Mouse (Mus musculus) CH12.LX (cell line): ENCODE measurements at regions not wholly inside any gene's neighbourhood (a gene's known extent, or its start where the extent isn't known, plus 50 kb on each side); places are given as distances from the start of the nearest gene placed in this dataset.

Experiments used
- DNase-seq: peaks from one replicate; pipeline ENCODE4 v3.0.0-alpha.2; 2013; ENCODE audit errors: extremely low read depth
- H3K27ac ChIP-seq: 2 replicates; pipeline ENCODE4 v1.5.1; 2012; ENCODE audit warnings: low read depth, mild to moderate bottlenecking, control low read depth, moderate library complexity; ENCODE audit not compliant: insufficient read depth
- H3K27me3 ChIP-seq: replicated peaks from 2 replicates; pipeline ENCODE3; 2012; ENCODE audit warnings: inconsistent platforms
- H3K36me3 ChIP-seq, 2 experiments: replicated peaks in 1 of 2; 2 replicates each; pipeline versions ENCODE3 to v1.6.1; 2012; ENCODE audit warnings: inconsistent platforms in 1 of 2, low read length in 1 of 2, mild to moderate bottlenecking in 1 of 2, mixed read lengths in 1 of 2, moderate library complexity in 1 of 2; ENCODE audit not compliant: control insufficient read depth in 1 of 2, insufficient read depth in 1 of 2
- H3K4me1 ChIP-seq, 2 experiments: 2 replicates each; pipeline ENCODE4 v1.6.1; 2012; ENCODE audit warnings: inconsistent platforms in 1 of 2, moderate library complexity in 1 of 2; ENCODE audit not compliant: insufficient read depth in 2 of 2, control insufficient read depth in 1 of 2
- H3K4me2 ChIP-seq: 2 replicates; pipeline ENCODE4 v1.6.1; 2012; ENCODE audit warnings: low read depth, mild to moderate bottlenecking, control low read depth; ENCODE audit not compliant: poor library complexity, insufficient read depth, severe bottlenecking
- H3K4me3 ChIP-seq, 3 experiments: fragments of 150-350 bp in 1 of 3; sonication (generic) in 1 of 3; replicated peaks in 1 of 3; 2 replicates each; pipeline versions ENCODE3 to v1.5.1; 2011 to 2012; ENCODE audit warnings: low read depth in 2 of 3, low read length in 2 of 3, mild to moderate bottlenecking in 2 of 3, moderate library complexity in 2 of 3, control low read depth in 1 of 3, improper control_type of control experiment in 1 of 3, inconsistent platforms in 1 of 3, mixed read lengths in 1 of 3; ENCODE audit not compliant: poor library complexity in 1 of 3
- H3K79me2 ChIP-seq: replicated peaks from 2 replicates; pipeline ENCODE4 v1.6.1; 2012; ENCODE audit warnings: mild to moderate bottlenecking, moderate library complexity; ENCODE audit not compliant: control insufficient read depth, poor library complexity, insufficient read depth, severe bottlenecking; ENCODE audit errors: extremely low read depth
- H3K9ac ChIP-seq: 2 replicates; pipeline ENCODE4 v1.6.1; 2012; ENCODE audit warnings: low read depth, mild to moderate bottlenecking, control low read depth, moderate library complexity; ENCODE audit not compliant: insufficient read depth
- H3K9me3 ChIP-seq: replicated peaks from 2 replicates; pipeline ENCODE3; 2012; ENCODE audit warnings: low read length, inconsistent platforms, mixed read lengths
- CHD1 ChIP-seq: IDR thresholded peaks from 2 replicates; pipeline ENCODE4 v1.6.1; 2012; ENCODE audit warnings: low read depth, low read length, improper control_type of control experiment, inconsistent platforms
- E2F4 ChIP-seq: IDR thresholded peaks from 2 replicates; pipeline ENCODE4 v1.6.1; 2011; ENCODE audit warnings: low read depth, low read length, improper control_type of control experiment; ENCODE audit not compliant: insufficient replicate concordance
- EP300 ChIP-seq: IDR thresholded peaks from 2 replicates; pipeline ENCODE4 v1.6.1; 2011; ENCODE audit warnings: low read length, improper control_type of control experiment
- ETS1 ChIP-seq: conservative IDR thresholded peaks from 2 replicates; pipeline ENCODE4 v1.6.1; 2012; ENCODE audit warnings: low read depth, mild to moderate bottlenecking, inconsistent platforms, low read length, improper control_type of control experiment, moderate library complexity
- HCFC1 ChIP-seq: IDR thresholded peaks from 2 replicates; pipeline ENCODE4 v1.6.1; 2012; ENCODE audit warnings: low read depth, mild to moderate bottlenecking, inconsistent platforms, low read length, improper control_type of control experiment
- IRF4 ChIP-seq: IDR thresholded peaks from 2 replicates; pipeline ENCODE4 v1.6.1; 2014; ENCODE audit warnings: low read depth, mild to moderate bottlenecking, inconsistent platforms, low read length, improper control_type of control experiment
- JUN ChIP-seq: IDR thresholded peaks from 2 replicates; pipeline ENCODE4 v1.6.1; 2011; ENCODE audit warnings: low read depth, mild to moderate bottlenecking, low read length, improper control_type of control experiment, moderate library complexity; ENCODE audit not compliant: insufficient read depth
- JUND ChIP-seq: conservative IDR thresholded peaks from 2 replicates; pipeline ENCODE4 v1.6.1; 2011; ENCODE audit warnings: low read depth, low read length, improper control_type of control experiment
- MAFK ChIP-seq: IDR thresholded peaks from 2 replicates; pipeline ENCODE4 v1.6.1; 2011; ENCODE audit warnings: low read length, improper control_type of control experiment; ENCODE audit not compliant: insufficient replicate concordance
- MXI1 ChIP-seq: IDR thresholded peaks from 2 replicates; pipeline ENCODE4 v1.6.1; 2011; ENCODE audit warnings: mild to moderate bottlenecking, low read depth, low read length, improper control_type of control experiment
- MYC ChIP-seq: IDR thresholded peaks from 2 replicates; pipeline ENCODE4 v1.6.1; 2011; ENCODE audit warnings: low read depth, mild to moderate bottlenecking, improper control_type of control experiment, low read length
- NELFE ChIP-seq: IDR thresholded peaks from 2 replicates; pipeline ENCODE4 v1.6.1; 2011; ENCODE audit warnings: low read depth, low read length, improper control_type of control experiment
- PAX5 ChIP-seq: IDR thresholded peaks from 2 replicates; pipeline ENCODE4 v1.6.1; 2012; ENCODE audit warnings: low read length, inconsistent platforms, mixed read lengths
- POLR2A ChIP-seq: IDR thresholded peaks from 2 replicates; pipeline ENCODE4 v1.6.1; 2011; ENCODE audit warnings: low read depth, mild to moderate bottlenecking, improper control_type of control experiment, low read length
- RCOR1 ChIP-seq: conservative IDR thresholded peaks from 2 replicates; pipeline ENCODE4 v1.6.1; 2012; ENCODE audit warnings: low read depth, mild to moderate bottlenecking, inconsistent platforms, low read length, improper control_type of control experiment
- SIN3A ChIP-seq: IDR thresholded peaks from 2 replicates; pipeline ENCODE4 v1.6.1; 2012; ENCODE audit warnings: low read length, improper control_type of control experiment, inconsistent platforms
- SMC3 ChIP-seq: IDR thresholded peaks from 2 replicates; pipeline ENCODE4 v1.6.1; 2011; ENCODE audit warnings: low read depth, low read length, improper control_type of control experiment
- USF2 ChIP-seq: conservative IDR thresholded peaks from 2 replicates; pipeline ENCODE4 v1.6.1; 2011; ENCODE audit warnings: low read depth, low read length, improper control_type of control experiment
- dilution Hi-C: fragments of 300-500 bp; cut with MboI; formaldehyde crosslinking; loops from 2 replicates; pipeline ENCODE4 v1.14.3; 2020; ENCODE audit warnings: low sequenced_read_pairs; ENCODE audit not compliant: extremely low pct_unique_long_range_greater_than_20kb, extremely low pct_ligation_motif_present
- in situ Hi-C: fragments of 300-500 bp; cut with MboI; formaldehyde crosslinking; loops from 3 replicates; pipeline ENCODE4 v1.14.3; 2019; ENCODE audit warnings: low sequenced_read_pairs, low pct_ligation_motif_present, low pct_unique_long_range_greater_than_20kb, mixed read lengths

- no peak overlapping the region for H3K9ac ChIP-seq
- dilution Hi-C loops (no loop called here), in situ Hi-C loops (no loop called here)
- H3K9me3 ChIP-seq, result no peaks in the 10 kb centered on the region
- peaks cover 0 to 14% of the 10 kb centered on the region in 2 experiments; a peak in 2 of 4 replicates for H3K4me1 ChIP-seq
- no peaks in the 10 kb centered on the region for H3K36me3 ChIP-seq
- no peaks in the 10 kb centered on the region for H3K79me2 ChIP-seq
- no peaks in the 10 kb centered on the region for H3K27me3 ChIP-seq
- H3K4me3 ChIP-seq, result no peak overlapping the region
- H3K27ac ChIP-seq, result no peak overlapping the region
- no peak for DNase-seq
- H3K4me2 ChIP-seq, result no peak overlapping the region
- TF ChIP-seq NELFE (no peak), RCOR1 (no peak), PAX5 (no peak), JUND (no peak), JUN (no peak), SMC3 (no peak), MXI1 (no peak), USF2 (no peak), SIN3A (no peak), HCFC1 (no peak), CHD1 (no peak), MAFK (no peak), ETS1 (no peak), EP300 (no peak), POLR2A (no peak), E2F4 (no peak), IRF4 (no peak)
These were observed 230.3 kb downstream of the Tle3 start for GRCm38 (mm10) chr9:61602353-61602978.

- H3K27me3 ChIP-seq, result no peaks in the 10 kb centered on the region
- TF ChIP-seq RCOR1, result no peak
- TF ChIP-seq ETS1, result no peak
- no peak for TF ChIP-seq EP300
- no peak for TF ChIP-seq SMC3
- TF ChIP-seq MYC, result no peak
- H3K9ac ChIP-seq, result no peak overlapping the region
- no peak overlapping the region for H3K4me3 ChIP-seq
- H3K79me2 ChIP-seq, result no peaks in the 10 kb centered on the region
- in situ Hi-C loops (no loop called here), dilution Hi-C loops (no loop called here)
- H3K9me3 ChIP-seq, result no peaks in the 10 kb centered on the region
- H3K36me3 ChIP-seq, result no peaks in the 10 kb centered on the region
- no peak overlapping the region for H3K27ac ChIP-seq
- no peak for DNase-seq
- H3K4me2 ChIP-seq, result no peak overlapping the region
- peaks cover 3 to 19% of the 10 kb centered on the region in 2 experiments; a peak in 3 of 4 replicates for H3K4me1 ChIP-seq
These were observed 229.7 kb downstream of the Tle3 start for GRCm38 (mm10) chr9:61601911-61602310.
